Mouse (Mus musculus) liver, postnatal 0 days (tissue): ENCODE measurements at regions not wholly inside any gene's neighbourhood (a gene's known extent, or its start where the extent isn't known, plus 50 kb on each side); places are given as distances from the start of the nearest gene placed in this dataset.

ENCODE experiments used
- CTCF ChIP-seq: sonication (generic); IDR thresholded peaks from 2 replicates; pipeline ENCODE4 v1.5.1; 2016; ENCODE audit warnings: antibody characterized with exemption, low read depth
- EP300 ChIP-seq: IDR thresholded peaks from 2 replicates; pipeline ENCODE4 v1.6.1; 2016; ENCODE audit warnings: antibody characterized with exemption, low read depth, mild to moderate bottlenecking

GRCm38 (mm10) chr13:3417026-3417425, 120.8 kb upstream of the Gdi2 start:
- TF ChIP-seq EP300 (no peak), CTCF (no peak)
